Mouse (Mus musculus): ENCODE data around the gene Col28a1.

Col28a1 gene

DNA sequence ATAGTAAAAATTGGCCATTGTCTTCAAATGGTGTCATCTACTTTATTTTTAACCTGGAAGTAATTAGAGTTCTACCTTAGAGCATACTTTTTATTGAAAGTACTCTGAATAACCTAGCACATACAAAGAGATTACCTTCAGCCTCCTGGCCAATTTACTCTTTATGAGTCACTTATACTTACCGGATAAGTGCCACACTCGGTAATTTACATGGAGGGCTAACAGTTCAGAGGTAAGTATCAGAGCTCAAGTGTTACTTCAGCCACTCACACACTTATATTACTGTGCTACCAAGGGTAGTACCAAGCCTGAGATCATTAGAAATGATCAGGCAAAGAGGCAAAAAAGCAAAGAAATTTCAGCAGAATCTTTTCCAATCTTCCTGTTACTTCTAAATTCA is 73.8 kb downstream of the Col28a1 start:
- DNase-seq (ENCODE audit: low spot score in 2 of 2) = no peak

DNA sequence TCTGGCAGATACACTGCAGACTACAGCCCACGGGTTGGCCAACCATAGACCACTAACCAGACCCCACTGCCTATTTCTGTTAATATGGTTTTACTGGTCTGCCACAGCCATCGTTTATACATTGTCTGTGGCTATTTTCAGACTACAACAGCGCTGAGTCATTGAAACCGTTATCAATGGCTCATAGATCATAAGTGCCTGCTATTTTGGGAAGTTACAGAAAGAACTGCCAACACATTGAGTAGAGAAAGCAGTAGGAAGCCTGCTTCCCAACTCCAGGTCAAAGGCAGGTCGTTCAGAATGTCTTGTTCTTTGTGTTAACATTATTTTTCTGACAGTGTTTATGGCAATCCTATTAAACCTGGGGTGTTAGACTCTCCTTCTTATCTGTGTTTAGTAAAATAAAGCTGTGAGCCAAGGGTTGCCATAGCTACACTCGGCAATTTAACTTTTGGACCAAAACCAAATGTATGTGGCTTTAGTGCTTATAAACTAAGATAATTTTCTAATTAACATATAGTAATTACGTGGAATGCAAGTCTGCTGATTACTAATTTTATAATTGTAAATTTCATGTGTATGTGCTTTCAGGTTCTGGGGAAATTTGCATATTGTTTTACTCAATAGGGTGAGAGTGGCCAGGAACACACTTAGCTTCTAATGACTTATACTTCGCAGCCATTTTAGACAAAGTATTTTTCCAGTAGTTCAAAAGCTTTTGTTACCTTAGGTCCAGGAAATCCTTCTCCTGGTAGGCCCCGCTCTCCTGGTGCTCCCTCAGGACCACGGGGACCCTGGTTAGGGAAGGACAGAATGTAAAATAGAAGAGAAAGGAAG is 86.3 kb downstream of the Col28a1 start:
- no peak for DNase-seq (ENCODE audit: low spot score in 2 of 2)

DNA sequence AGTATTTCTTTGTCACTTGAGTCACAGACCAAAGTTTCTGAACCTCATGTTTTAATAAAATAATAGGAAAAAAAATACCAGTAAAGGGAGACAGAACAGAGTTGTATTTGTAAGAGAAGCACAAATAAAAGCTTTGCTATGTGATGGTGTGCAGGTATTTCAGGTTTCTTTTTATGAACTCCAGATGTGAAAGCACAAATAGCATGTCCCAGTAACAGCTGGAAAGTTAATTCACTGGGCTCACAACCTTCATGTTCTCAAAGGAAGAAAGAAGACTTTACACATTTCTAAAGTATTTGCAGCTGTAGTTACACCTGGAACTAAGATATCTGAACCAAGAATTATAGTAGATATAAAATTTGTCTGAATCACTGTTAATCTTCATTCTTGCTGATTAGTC is 91.2 kb downstream of the Col28a1 start:
- no peak for DNase-seq (ENCODE audit: low spot score in 2 of 2)

DNA sequence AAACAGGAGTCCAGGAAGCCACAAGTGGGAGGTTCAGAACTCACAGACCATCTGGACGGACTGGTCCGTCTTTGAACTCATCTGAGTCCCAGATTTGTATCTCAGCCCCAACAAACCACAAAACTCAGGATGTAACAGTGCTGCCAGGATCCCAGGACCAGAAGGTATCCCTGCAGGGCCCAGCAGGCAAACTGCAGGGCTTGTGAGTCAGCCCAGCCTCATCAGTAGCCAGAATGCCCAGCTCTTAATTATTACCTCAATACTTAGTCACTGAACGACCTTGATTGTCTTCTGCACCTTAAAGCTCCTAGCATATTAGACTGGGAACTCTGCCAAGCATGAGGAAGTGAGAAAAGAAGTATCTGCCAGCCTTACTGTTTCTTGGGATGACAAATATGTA is 96.6 kb downstream of the Col28a1 start:
- no peak for DNase-seq (ENCODE audit: low spot score in 2 of 2)

DNA sequence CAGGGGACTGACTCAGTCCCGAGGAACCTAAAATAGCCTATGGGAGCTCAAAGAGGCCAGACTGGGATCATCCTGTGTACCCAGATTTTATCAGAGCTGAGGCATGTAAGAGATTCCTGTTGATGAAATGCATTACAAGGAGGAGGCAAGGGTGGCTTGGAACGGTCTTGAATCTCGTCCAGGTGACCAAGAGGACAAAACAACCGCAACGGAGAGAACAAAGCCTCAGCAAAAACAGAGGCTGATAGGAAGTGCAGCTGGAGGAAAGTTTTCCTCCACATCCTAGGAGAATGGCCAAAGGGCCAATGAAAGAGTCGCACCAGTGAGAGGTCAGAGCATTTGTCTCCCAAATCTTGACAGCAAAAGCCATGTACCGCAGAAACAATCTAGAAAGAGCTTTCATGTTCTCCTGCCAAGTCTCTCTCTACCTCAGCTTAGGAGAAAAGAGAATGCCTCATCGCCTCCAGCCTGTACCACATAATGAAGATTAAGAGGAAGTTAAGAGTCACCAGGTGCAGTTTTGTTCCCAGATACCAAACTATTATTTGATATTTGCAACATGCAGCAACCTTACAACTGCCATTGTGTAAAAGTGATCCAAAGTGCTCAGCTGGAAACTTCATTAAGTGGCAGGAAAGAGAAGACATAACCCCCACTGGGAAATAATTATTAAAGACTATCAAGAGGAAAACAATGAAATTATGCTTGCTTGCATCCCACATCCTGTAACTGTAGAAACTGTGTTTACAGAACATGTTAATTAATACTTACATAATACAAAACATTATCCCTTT is 98.1 kb downstream of the Col28a1 start:
- no peak for DNase-seq (ENCODE audit: low spot score in 2 of 2)

DNA sequence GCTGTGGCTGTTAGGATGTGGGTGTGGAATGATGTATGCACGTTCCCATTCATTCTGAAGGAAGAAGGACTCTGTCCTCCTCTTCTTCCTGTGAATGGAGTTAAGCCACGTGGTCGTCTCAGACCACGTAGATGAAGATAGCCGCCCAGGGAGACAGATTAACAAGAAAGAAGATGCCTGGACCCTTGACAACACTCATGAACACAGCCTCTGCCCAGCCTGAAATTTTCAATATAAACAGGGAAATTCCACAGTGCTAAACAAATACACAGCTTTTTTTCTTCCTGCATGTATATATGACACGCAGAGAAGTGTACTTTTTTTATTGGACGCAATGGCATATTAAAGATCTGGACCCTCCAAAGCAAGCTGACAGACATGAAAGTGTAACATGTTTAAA is 98.9 kb downstream of the Col28a1 start:
- no peak for DNase-seq (ENCODE audit: low spot score in 2 of 2)

DNA sequence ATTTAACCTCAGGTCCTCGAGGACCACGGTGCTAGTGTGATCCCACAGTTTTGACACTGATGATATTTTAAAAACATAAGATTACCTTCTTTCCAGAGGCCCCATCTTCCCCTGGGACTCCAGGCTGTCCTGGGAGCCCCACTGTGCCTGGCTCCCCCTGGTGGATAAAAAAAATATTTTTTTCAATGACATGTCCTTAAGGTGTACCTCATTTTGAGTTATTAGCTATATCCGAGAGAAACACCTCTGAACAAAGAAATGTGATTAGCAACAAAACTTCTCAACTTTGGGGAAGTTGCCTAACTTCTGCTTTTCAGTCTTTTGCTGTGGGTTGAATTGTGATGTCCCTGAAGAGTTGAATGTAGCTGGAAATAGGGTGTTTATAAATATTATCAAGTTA is 105.6 kb downstream of the Col28a1 start:
- DNase-seq (ENCODE audit: low spot score in 2 of 2) = no peak

DNA sequence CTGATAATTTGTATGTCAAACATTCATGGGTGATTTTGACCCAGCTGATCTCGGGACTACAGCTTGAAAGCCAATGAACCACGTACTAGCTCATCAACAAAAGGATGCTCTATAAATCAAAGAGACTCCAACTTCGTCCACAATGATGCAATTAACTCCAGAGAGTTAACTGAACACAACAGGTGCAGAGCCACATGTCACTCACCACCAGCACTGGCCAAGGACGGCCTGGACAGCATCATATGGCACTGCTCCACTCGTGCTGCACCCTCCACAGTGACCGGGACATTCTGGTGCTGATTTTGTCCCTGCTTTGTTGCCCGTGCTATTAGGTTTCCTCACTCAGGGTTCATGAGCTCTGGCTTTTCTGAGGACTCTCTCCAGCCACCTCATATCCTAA is 107.6 kb downstream of the Col28a1 start:
- DNase-seq (ENCODE audit: low spot score in 2 of 2) = no peak

DNA sequence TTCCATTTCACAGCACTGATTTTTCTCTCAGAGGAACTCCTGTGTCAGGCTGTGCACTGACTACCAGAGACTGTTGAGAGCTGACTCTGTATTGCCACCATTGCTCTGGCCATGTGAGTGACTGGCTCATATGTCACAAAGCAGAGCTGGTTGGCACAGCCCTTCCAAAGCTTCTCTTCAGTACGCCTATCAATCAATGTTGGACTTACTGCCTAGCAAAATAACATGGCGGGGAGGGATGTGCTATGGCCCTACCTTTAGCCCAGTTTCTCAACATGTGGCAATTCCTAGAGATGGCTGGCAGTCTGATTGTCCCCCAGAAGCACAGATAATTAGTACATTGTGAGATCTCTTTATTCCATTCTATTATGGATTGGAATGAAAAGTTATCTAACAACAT is 109.2 kb downstream of the Col28a1 start:
- DNase-seq (ENCODE audit: low spot score in 2 of 2) = no peak

DNA sequence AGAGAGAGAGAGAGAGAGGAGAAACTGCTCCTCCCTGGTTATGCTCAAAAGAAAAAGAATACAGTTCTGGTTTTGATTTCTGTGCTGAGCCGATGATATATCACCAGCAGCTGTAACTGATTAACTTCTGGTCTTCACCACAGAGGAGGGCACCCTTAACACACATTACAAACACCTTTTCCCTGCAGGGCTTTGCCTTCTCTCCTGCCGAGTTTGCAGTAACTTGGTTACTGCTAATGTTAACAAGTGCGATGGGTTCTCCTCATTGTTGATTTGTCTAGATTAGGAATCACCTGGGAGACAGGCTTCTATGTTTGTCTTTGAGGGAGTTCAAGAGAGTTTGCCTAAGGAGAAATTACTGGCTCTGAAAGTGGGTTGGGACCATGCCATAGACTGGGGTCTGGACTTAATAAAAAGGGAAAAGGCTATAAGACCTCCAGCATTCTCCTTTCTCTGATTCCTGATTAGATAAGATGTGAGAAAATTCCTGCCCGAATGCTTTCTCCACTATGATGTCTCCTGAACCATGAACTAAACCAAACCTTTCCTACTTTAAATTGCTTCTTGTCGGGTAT is 114.8 kb downstream of the Col28a1 start:
- no peak for DNase-seq (ENCODE audit: low spot score in 2 of 2)

DNA sequence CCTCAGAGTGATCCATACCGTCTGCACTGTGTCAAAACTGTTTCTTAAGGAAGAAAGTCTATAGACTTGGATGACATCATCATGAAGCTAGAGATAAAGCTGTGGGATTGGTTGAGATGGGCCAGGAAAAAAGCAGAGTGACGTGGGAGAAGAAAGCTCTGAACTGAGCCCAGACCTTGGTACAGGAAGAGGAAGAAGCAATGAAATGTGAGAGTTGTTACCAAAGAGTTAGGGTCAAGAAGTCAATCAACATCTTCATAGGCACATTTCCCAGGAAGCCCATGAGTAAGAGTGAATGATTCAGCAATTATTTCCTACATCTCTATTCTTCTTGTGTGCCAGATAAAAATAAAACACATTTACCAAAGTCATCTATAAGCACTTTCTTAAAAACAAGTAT is 117.5 kb downstream of the Col28a1 start:
- no peak for DNase-seq (ENCODE audit: low spot score in 2 of 2)

DNA sequence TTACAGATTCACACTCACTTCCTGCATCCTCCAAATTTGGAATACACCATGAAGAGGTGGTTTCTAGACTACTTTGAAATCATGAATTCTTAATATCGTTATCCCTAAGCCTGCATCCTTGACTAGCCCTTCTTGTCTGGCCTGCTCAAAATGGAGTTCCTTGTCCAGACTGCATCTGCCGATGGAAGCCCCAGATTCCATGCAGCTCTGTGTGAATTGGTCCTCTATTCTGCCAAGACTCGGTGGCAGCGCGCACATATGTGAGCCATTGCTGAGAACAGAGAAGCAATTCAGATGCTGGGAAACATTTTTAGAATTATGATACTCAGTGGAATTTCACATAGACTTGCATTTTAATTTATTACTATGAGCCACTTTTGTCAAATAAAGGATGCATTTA is 123.4 kb downstream of the Col28a1 start:
- DNase-seq (ENCODE audit: low spot score in 2 of 2) = no peak

DNA sequence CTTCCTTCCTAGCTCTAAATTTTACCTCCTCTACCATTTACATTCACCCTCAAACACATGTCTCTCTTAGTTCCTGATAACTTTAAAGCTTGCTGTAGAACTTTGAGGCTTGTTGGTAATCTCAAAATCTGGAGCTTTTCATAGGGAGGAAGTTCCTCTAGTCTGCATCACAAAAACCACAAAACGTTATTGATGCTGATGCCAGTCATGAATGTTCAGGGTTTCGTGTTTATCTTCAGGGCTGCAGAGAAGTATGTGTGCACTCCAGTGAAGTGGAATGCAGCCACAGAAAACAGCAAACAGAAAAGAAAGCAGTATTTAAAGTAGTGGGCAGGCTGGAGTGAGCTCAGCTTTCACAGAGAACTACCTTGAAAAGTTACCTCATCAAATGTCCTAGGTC is 124.0 kb downstream of the Col28a1 start:
- no peak for DNase-seq (ENCODE audit: low spot score in 2 of 2)

DNA sequence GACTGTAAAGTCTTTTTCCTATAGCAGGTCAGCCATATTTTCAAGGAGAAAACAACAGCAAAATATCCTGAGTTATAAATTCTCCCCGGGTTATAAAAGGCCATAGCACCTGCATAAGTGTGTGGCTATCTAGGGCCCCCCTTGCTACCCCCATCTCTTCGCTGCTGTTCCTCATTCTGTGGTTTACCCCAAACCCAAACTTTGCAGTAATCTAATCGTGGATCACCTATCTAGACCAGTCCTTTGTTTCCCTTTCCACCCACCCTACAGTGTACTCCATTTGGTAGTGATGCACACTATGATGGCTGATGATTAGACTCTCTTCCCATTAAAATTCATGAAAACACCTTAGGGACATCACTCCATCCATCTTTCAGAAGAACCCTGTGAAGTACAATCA is 125.3 kb downstream of the Col28a1 start:
- no peak for DNase-seq (ENCODE audit: low spot score in 2 of 2)

DNA sequence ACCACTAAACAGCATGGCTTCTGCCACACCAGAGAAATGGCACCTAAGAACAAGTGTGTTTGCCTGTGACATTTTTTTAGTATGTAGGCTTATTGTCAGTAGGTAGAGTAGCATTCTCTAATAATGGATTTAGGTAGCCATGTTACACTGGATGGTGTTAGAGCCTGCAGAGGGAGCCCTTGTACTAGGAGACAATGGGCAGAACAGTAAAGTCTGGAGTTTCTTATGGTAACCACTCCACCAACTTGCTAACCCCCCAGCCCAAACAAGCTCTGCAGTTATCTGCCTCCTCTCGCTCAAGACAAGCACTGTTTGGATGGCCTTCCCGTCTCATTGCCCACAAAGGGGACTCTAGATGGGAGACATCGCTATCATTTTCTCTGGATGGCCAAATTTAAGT is 126.2 kb downstream of the Col28a1 start:
- peak in 1 of 2 experiments; percentile 14 for DNase-seq (ENCODE audit: low spot score in 2 of 2)

DNA sequence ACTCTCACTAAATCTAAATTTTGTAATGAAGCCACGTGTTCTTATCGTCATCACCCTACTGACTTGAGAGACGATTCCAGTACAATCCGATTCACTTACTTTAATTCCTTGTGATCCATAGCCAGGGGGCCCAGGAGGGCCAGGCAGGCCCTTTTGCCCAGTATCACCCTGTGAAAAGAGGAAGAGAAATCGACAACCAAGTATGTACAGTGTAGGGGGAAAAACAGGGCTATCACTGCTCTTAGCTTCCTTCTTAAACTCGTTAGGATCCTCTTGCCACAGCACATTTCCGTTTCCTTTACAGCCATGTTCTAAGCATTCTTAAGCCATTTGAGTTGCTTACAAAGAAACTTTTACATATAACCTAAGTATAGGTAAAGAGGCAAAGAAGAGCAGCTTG is 133.2 kb downstream of the Col28a1 start:
- no peak for DNase-seq (ENCODE audit: low spot score in 2 of 2)

DNA sequence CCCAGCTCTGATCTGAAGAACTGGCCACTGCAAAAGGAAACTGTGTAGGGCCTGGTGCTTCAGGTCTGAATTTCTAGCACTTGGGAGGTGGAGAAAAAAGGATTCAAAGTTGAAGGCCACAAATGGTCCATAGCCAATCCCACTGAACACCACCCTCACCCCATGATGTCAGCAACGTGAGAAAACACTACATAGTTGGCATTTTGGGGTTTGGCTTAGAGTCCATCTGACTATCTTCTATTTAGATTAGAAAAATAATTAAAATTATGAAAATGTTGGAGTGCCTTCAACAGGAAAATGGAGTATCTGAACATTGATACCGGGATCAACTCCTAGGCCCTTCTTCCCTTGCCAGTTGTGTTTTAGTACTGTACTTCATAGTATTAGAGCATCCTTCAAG is 144.2 kb downstream of the Col28a1 start:
- no peak for DNase-seq (ENCODE audit: low spot score in 2 of 2)

DNA sequence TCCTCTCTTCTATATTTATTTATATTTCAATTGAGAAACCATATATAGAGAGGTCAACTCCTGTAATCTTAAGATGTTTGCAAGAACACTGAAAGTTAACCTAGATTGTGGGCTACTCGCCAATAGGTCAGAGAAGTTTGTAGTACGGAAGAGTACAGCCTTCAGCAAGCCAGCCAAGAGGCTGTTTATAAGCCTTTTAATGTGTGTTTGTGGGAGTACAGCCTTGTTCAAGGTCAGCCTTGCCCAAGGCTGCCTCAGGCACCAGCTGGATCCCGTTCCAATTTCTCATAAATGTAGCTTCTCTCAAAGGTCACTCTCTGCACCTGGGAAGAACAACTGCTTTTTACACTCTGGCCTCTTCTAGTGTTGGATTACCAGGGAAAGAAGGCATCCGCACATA is 146.0 kb downstream of the Col28a1 start:
- DNase-seq (ENCODE audit: low spot score in 2 of 2) = no peak

DNA sequence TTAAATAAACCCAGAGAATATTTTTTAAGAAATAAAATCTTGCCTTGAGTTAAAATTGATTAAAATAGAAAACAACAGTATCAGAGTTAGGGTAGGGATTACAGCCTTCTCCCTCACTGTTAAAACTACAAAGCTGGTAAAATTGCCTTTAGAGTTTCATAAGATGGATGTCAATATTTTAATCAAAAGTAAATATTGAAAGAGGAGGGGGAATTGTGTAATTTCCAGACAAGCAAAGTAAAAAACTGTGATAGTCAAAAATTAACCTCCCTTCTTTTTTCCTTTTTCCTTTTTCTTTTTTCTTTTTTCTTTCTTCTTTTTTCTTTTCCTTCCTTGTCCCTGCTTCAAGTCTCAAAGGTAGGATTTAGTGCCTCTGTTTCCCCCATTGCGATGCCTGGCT is 146.6 kb downstream of the Col28a1 start:
- DNase-seq (ENCODE audit: low spot score in 2 of 2) = no peak

DNA sequence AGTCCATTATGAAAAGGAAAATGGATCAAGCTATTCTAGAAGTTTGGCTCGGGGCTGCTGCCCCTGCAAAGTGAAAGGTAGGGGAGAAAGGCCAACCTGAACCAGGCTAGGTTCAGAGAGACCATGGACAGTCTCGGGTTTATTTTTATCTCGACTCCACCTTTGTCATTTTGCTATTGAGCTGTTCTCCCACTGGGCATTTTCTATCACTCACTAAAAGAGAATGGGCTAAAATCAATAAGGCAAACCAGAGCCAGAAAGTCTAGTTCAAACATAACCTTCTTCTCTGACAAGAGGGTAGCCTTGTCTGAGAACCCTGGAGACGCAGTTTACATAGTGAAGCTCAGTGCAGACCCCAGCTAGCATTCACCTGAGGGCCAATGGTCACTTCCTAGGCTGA is 163.7 kb downstream of the Col28a1 start:
- no peak for DNase-seq (ENCODE audit: low spot score in 2 of 2)

DNA sequence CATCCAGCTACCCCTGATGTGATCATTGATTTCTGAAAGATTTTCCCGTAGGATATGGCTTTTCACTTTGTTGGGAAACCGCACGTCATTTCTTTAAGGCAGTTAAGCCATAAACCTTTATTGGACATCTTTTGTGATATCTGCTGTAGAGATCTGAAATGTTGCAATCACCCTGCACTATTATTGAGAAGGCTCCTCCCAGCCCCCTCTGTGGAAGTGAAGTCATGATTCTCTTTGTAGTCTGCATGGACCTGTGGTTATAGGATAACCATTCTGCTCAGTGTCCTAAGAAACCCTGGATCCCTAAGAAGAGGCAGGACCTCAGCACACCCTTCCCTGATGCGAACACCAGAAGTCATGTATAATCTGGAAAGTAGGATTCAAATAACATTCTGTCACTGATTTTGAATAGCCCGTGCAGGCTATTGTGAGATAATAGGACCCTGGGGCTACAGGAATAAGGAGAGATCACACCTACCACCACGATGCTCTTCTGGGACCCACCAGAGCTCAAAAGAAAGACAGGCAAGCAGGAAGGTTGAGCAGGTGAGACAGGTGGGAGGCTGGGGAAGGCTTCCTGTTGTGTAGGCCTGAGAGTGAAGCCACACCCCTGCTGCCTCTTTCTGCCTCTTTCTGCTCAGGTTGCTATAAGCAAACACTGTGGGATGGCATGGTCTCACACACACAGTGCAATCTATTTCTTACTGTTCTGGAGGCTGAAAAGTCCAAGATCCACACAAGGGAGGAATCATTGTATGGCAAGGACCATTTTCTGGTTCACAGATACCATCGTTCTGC is 166.9 kb downstream of the Col28a1 start:
- DNase-seq (ENCODE audit: low spot score in 2 of 2) = no peak

DNA sequence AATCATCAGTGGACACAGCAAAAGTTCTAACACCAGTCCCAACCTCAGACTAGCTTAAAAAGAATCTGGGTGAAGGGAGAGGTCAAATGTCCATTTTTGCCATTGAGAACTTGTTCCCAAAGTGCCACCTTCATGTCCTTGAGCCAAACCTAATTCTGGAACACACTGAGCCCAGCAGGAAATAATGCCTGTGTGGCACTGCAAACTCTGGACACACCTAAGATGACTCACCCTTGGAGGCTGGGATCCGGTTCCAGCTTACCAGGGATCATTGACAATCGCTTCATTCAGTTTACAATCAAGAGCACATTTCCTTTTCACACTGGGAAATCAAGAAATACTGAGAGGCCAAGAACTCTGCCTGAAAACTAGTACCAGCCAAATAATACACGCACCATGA is 168.9 kb downstream of the Col28a1 start:
- DNase-seq (ENCODE audit: low spot score in 2 of 2) = no peak

All from spleen, postnatal 14 days (tissue).